12 mouse cellular contexts compared by ENCODE assay signal in the genomic region with DNA sequence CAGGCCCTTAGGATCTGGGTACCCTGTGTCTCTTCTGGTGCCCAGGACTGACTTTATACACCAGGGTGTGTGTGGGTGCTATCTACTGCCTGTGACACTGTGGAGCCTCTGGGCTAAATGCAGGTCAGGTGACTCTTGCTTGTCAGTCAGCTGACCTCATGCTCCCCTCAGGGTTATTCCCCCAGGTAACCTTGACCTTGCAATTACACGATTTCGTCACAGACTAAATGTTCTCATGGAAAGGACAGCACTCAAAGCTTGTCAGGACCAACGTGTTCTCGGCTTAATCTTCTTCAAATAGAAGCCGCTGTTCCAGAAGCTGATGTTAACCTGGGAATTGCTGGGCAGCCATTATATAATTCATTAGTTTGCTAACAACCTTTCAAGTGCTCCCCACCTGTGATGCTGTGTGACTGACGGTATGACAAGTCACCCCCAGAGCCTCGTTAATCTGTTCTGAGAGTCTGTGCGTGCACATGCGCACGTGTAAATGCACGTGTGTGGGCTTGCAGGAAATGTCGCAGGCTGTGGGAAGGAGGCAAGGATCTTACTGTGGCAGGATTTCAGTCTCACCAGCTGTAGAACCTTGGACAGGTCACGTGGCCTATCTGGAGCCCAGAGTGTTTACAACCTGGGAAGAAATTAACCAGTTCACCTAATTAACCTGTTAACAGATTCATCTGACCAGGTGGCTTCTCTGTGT.
DNase-seq lines count a peak whose midpoint lies in the region; ATAC-seq lines count a peak whose summit lies in the region.
"Had no signal": no experiment of that assay in that cellular context is flagged by ENCODE, and none has a peak within 500 bp of the region (broad histone marks: within the 10 kb centered on the region; RNA-seq: fewer than 3 reads in every experiment).

No protein-coding gene starts in this region.

- no peaks in the 10 kb centered on the region for H3K9me3 ChIP-seq in hindbrain, embryonic 14.5 days (ENCODE audit: control insufficient read depth, low read length)
- no peaks in the 10 kb centered on the region for H3K9me3 ChIP-seq in hindbrain, embryonic 10.5 days
- H3K9me3 ChIP-seq in midbrain, embryonic 14.5 days (ENCODE audit: control insufficient read depth, low read length) = no peaks in the 10 kb centered on the region
- no peaks in the 10 kb centered on the region for H3K9me3 ChIP-seq in midbrain, embryonic 16.5 days (replicated peaks; ENCODE audit: control insufficient read depth, low read length, poor library complexity, severe bottlenecking)
- H3K9me3 ChIP-seq: liver, embryonic 12.5 days had no signal

- H3K4me3 ChIP-seq in hindbrain, embryonic 14.5 days (replicated peaks; ENCODE audit: low read length) = no peak overlapping the region
- no peak overlapping the region for H3K4me3 ChIP-seq in hindbrain, embryonic 10.5 days
- H3K4me3 ChIP-seq in midbrain, embryonic 14.5 days (replicated peaks; ENCODE audit: low read depth, low read length) = no peak overlapping the region
- H3K4me3 ChIP-seq in midbrain, embryonic 16.5 days (ENCODE audit: low read depth, low read length) = no peak overlapping the region
- H3K4me3 ChIP-seq: liver, embryonic 12.5 days had no signal

- peak; percentile 32 for DNase-seq in hindbrain, embryonic 14.5 days (ENCODE audit: low spot score)
- no peak for DNase-seq in hindbrain, embryonic 10.5 days (ENCODE audit: low spot score)
- DNase-seq in midbrain, embryonic 14.5 days = peak; percentile 68
- peak; percentile 74 for DNase-seq in forelimb bud, embryonic 11.5 days (ENCODE audit: low read depth, low spot score)
- DNase-seq in right cerebral cortex, postnatal 10 days (ENCODE audit: low spot score in 2 of 2) = peak; percentile 63
- DNase-seq in urinary bladder, postnatal 10 days (ENCODE audit: low spot score) = no peak

- ATAC-seq in hindbrain, embryonic 14.5 days (ENCODE audit: low FRiP score) = no peak
- no peak for ATAC-seq in midbrain, embryonic 14.5 days (ENCODE audit: low FRiP score, low TSS enrichment)
- no peak for ATAC-seq in midbrain, embryonic 16.5 days
- ATAC-seq: liver, embryonic 12.5 days had no signal

- WGBS in hindbrain, embryonic 14.5 days = 58% methylated on average over 13 of the region's 13 CpGs
- 79% methylated on average over 13 of the region's 13 CpGs for WGBS in hindbrain, embryonic 10.5 days
- 50% methylated on average over 13 of the region's 13 CpGs for WGBS in midbrain, embryonic 14.5 days
- WGBS in midbrain, embryonic 16.5 days = 44% methylated on average over 13 of the region's 13 CpGs

- no peak overlapping the region for H3K9ac ChIP-seq in hindbrain, embryonic 14.5 days
- H3K9ac ChIP-seq in midbrain, embryonic 14.5 days (replicated peaks; ENCODE audit: low read length) = no peak overlapping the region
- no peak overlapping the region for H3K9ac ChIP-seq in midbrain, embryonic 16.5 days (ENCODE audit: low read depth, low read length)
- H3K9ac ChIP-seq: liver, embryonic 12.5 days had no signal

- no peaks in the 10 kb centered on the region for H3K36me3 ChIP-seq in hindbrain, embryonic 14.5 days (replicated peaks; ENCODE audit: control insufficient read depth, insufficient read depth)
- no peaks in the 10 kb centered on the region for H3K36me3 ChIP-seq in hindbrain, embryonic 10.5 days
- no peaks in the 10 kb centered on the region for H3K36me3 ChIP-seq in midbrain, embryonic 14.5 days (ENCODE audit: control insufficient read depth, insufficient read depth, low read length)
- H3K36me3 ChIP-seq in midbrain, embryonic 16.5 days (ENCODE audit: control insufficient read depth, insufficient read depth, low read length) = no peaks in the 10 kb centered on the region
- H3K36me3 ChIP-seq: liver, embryonic 12.5 days had no signal

- H3K4me1 ChIP-seq in hindbrain, embryonic 14.5 days (replicated peaks; ENCODE audit: control insufficient read depth, insufficient read depth, low read length) = no peaks in the 10 kb centered on the region
- no peaks in the 10 kb centered on the region; the same call in 1 of the 2 replicates for H3K4me1 ChIP-seq in hindbrain, embryonic 10.5 days (replicated peaks)
- H3K4me1 ChIP-seq in midbrain, embryonic 14.5 days (ENCODE audit: control insufficient read depth, insufficient read depth, low read length) = no peaks in the 10 kb centered on the region; the same call in 1 of the 2 replicates
- peaks cover 3% of the 10 kb centered on the region; the same call in 1 of the 2 replicates for H3K4me1 ChIP-seq in midbrain, embryonic 16.5 days (ENCODE audit: control insufficient read depth, insufficient read depth, low read length)
- H3K4me1 ChIP-seq: liver, embryonic 12.5 days had no signal

- no peaks in the 10 kb centered on the region for H3K27me3 ChIP-seq in hindbrain, embryonic 14.5 days (ENCODE audit: control insufficient read depth, insufficient read depth, low read length)
- H3K27me3 ChIP-seq in hindbrain, embryonic 10.5 days (ENCODE audit: insufficient read depth, poor library complexity, severe bottlenecking) = 0 out of 2 replicates have a peak, but pooled peaks cover 5% of the 10 kb centered on the region
- no peaks in the 10 kb centered on the region for H3K27me3 ChIP-seq in midbrain, embryonic 14.5 days (ENCODE audit: control insufficient read depth, insufficient read depth, low read length)
- H3K27me3 ChIP-seq in midbrain, embryonic 16.5 days (ENCODE audit: control insufficient read depth, insufficient read depth, low read depth, low read length) = no peaks in the 10 kb centered on the region

- H3K4me2 ChIP-seq in hindbrain, embryonic 14.5 days (replicated peaks) = no peak overlapping the region
- H3K4me2 ChIP-seq in midbrain, embryonic 14.5 days (ENCODE audit: low read length) = no peak overlapping the region
- H3K4me2 ChIP-seq in midbrain, embryonic 16.5 days (ENCODE audit: low read length) = no peak overlapping the region
- H3K4me2 ChIP-seq: heart, embryonic 11.5 days; liver, embryonic 12.5 days had no signal

- no peak overlapping the region for H3K27ac ChIP-seq in hindbrain, embryonic 14.5 days
- H3K27ac ChIP-seq in hindbrain, embryonic 10.5 days = no peak overlapping the region; the same call in 1 of the 2 replicates
- H3K27ac ChIP-seq in midbrain, embryonic 14.5 days (replicated peaks; ENCODE audit: low read depth, low read length) = no peak overlapping the region
- no peak overlapping the region for H3K27ac ChIP-seq in midbrain, embryonic 16.5 days (ENCODE audit: low read length)
- H3K27ac ChIP-seq: kidney, postnatal 0 days; liver, embryonic 12.5 days; macrophage; stomach, postnatal 0 days had no signal

Comparison
In these comparisons a context has a peak if more than half of its experiments do, and no peak if none do; other contexts are left out.
1. DNase-seq: peak in hindbrain, embryonic 14.5 days (single experiment), midbrain, embryonic 14.5 days (single experiment), forelimb bud, embryonic 11.5 days (single experiment) and right cerebral cortex, postnatal 10 days (2 of 2); none in hindbrain, embryonic 10.5 days (single experiment) and urinary bladder, postnatal 10 days (single experiment).